Mouse (Mus musculus) spleen, postnatal 14 days (tissue): ENCODE data around the gene Rps6ka2.

Experiments used
- DNase-seq, 2 experiments: peaks; one replicate each; pipeline ENCODE4 v3.0.0; 2021 to 2022; ENCODE audit warnings: low spot score in 2 of 2

Rps6ka2 gene

DNA sequence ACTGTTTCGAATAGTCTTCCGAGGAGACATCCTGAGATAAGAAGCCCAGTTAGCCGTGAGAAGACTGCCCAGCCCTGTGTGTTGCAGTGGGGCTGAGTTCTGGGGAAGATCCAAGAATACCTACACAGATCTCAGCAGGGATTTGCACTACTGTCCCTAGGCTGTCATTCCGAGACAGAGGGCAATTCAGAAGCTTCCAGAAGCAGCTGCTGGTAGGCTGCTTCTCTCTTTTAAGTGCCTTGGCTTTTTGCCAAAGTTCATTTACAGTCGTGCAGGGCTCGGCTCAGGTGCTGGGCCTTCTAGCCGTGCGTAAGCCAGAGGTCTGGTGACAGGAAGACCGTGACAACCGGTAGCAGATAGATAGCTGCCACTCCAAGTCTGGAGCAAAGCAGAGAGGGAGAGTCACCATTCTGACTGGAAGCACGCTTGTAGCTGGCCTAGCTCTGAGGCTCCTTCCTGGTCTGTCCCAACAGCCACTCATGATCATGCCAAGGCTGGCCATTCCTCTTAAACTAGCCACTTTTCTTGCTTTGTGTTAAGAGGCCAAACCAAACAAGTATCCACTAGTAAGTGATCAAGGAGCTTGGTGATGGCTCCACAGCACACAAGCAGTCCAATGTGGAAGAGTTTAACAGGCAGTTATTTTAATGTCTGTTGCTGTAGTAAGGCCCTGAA is 49.3 kb downstream of the Rps6ka2 start:
- no peak for DNase-seq

DNA sequence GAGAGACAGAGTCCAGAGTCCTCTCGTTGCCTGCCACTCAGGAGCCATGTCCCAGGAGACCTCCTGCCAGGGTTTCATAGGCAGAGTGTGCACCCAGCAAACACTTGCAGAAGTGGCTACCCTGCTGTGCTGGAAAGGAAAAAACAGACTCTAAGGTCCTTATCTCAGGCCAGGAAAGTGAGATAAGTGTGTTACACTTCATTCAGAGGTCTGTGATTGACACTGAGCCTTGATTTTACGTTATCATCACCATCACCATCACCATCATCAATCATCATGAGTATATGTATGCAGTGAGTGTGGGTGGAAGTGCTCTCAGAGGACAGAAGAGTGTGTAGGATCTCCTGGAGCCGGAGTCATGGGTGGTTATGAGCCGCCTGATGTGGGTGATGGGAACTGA is 51.4 kb downstream of the Rps6ka2 start:
- no peak for DNase-seq

DNA sequence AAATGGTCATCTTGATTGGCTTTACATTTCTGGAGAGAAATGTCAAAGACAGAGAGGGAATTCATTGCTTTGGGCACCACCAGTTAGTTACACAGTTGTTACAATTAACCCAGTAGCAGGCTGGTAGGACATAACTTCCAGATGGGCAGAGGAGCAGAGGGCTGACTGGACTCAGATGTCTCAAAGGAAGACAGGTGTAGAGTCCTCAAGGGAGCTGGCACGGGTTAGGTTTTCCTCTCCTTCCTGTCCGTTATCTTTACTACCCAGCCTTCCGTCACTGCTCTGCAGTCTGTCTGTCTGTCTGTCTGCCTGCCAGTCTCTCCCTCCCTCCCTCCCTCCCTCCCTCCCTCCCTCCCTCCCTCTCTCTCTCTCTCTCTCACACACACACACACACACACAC is 52.3 kb downstream of the Rps6ka2 start:
- DNase-seq, result no peak

DNA sequence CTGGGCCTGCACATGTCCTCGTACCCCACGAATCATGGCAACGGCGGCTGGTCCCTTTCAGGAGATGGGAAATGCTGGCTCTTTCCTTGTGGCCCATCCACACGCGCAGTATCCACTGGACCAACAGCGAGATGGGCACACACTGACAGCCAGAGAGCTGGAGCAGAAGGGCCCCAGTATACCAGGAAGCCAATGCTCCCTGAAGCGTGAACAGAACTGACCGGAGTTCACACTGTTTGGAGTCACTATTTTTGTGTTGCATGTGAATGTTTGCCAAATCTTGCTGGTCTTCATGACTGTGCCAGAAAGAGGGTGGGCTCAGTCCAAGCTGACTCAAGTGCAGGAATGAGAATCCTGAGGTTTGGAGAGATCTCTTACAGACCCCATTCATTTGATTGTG is 58.6 kb downstream of the Rps6ka2 start:
- no peak for DNase-seq

DNA sequence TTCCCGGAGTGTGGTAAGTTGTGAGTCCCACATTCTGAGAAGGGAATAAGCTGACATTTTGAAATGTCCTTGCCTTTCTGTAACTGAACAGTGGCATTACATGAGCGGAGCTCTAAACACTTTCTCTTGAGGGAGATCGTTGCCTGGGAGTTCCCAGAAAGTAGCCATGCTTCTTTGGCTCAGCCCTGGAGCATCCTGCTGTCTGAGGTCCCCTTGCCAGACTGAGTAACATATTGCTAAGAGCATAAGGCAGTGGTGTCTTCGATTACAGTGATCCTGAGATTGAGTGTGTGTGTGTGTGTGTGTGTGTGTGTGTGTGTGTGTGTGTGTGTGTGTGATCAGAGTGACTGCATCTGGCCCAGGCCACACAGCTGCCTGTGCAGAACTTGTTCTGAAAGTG is 61.4 kb downstream of the Rps6ka2 start:
- DNase-seq, result no peak

DNA sequence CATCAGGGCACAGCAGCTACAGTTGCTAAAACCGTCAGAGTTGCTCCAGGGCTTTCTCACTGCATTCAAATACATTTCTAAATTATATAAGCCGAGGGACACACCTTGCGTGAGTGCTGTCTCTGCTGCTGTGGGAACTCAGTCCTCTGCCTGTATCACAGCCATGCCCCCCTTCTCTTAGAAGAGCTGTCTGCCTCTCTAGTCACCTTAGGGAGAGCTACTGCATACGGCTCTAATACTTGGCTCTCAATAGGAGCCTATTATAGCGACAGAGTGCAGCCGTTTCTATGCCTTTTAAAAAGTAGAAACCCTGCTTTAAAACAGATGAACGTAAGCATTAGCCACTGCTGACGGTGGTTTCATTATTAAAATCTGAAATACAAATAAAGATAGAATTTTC is 61.9 kb downstream of the Rps6ka2 start:
- no peak for DNase-seq

DNA sequence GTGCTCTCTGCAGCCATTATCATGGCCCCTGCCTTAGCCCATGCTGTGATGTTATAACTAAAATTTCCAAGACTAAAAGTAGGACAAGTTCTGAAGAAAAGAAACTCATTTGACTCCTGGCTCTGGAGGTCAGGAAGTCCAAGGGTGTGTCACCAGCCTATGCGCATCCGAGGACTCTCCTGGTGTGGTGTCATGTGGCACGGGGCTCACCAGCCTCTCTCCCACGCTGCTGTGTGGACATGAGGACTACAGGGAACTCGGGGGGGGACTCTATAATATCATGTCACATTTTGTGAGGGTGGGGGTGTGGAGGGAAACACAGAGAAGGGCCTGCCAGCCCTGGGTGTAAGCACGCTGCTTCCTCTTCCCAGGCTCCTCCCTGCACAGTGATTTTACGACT is 62.5 kb downstream of the Rps6ka2 start:
- no peak for DNase-seq

DNA sequence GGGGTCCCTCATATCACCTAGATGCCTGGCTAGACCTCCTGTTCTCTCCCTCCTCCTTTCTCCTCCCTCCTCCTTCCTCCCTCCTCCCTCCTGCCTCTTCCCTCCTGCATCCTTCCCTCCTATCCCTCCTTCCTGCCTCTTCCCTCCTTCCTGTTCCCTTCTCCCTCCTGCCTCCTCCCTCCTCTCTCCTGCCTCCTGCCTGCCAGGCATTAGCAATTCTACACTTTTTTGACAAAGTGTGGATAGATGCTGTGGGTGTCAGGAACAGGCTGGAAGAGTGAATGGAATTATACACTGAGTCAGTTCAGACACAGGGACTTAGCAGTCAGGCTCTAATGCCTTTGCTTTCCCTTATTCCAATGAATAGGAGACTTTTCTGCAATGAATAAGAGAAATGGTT is 63.3 kb downstream of the Rps6ka2 start:
- no peak for DNase-seq

DNA sequence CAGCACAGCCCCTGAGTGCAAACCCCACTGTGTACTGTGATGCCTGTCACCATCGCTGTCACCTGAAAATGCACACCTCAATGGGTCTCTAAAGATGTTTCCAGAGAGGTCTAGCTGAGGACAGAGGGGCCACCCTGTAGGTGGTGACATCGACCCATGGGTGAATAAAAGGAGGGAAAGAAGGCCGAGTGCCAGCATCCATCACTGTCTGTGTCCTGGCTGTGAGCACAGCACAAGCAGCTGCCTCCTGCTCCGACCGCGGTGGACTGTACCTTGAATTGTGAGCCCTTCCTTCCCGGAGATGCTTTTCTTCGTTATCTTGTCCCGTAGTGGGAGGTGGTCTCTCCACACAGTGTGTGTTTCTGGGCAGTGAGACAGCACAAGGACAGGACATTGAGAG is 67.8 kb downstream of the Rps6ka2 start:
- DNase-seq, result no peak

DNA sequence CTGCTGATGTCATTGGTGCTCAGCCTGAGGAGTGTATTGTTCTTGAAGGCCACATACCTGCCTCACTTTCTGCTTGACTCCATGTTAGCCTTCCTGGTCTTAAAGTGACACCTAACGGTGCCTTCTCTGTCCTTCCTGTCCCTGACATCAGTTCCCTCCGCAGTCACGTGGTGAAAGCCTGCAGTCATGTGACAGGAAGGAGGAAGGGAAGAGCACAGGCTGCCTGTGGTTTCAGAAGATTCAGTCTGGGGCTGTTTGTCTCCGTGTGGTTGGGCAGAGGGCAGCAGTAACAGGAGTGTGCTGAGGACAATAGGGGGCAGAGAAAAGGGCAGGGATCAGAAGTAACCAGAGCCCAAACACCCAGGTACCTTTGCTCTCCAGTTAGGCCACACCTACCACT is 68.9 kb downstream of the Rps6ka2 start:
- DNase-seq, result no peak

DNA sequence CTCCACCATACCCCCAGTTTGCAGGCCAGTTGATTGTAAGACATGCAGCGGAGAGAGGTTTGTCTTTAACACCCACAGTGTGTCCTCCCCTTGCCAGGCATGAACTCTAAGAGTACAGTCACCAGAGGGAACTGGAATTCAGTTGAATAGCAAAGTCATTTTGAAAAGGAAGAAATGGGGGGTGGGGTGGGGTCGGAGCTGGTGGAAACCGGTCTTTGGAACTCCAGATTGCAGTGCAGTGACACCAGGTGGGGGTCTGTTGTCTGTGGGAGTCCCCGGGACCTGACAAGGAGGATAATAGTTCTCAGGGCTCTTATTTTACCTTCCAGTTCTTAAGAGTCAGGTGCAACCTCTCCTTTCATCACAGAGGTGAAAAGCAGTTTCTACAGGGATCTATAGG is 70.6 kb downstream of the Rps6ka2 start:
- no peak for DNase-seq

DNA sequence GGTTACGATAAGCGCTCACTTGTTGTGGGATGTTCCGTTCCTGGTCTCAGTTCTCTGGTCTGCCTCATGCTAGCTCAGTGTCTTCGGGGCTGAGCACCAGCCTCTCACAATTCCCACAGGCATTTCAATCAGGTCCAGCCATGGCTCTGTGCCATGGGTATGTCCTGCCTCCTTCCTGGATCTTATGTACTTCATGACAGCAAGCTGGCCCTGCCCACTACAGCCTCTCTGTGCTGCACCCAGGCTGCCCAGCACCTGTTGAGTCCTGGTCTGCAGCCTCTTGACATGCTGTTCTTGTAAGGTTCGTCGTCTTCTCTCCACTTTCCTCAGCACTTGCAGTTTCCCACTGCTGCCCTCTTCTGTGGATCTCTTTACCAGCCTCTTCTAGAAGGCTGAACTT is 75.2 kb downstream of the Rps6ka2 start:
- no peak for DNase-seq

DNA sequence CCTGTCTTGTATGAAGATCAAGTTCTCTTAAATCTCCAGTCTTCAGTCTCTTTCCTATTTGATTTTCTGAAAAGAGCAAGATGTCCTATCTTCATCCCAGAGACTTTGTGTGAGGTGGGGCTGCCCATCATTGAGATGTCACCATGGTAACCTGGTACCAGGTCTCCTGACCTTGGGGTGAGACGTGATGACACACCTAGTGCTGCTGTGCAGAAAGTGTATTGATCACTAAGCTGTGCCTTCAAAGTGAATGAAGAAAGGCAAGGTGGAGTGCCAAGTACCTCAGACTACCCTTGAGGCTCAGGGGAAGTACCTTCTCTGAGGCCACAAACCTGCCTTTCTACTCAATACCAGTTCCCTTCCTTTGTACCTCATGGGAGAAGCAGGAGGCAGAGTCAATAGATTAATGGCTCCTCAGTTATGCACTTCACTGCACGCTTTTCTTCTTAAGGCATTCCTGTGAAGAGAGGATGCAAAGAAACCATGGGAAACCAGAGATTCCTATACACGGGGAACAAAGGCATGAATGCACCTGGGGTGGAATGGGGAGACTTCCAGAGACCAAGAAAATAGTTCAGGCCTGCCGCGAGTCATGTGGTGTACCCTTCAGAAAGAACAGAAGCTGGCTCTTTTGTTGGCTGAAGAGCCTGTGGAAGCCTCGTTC is 77.1 kb downstream of the Rps6ka2 start:
- no peak for DNase-seq

DNA sequence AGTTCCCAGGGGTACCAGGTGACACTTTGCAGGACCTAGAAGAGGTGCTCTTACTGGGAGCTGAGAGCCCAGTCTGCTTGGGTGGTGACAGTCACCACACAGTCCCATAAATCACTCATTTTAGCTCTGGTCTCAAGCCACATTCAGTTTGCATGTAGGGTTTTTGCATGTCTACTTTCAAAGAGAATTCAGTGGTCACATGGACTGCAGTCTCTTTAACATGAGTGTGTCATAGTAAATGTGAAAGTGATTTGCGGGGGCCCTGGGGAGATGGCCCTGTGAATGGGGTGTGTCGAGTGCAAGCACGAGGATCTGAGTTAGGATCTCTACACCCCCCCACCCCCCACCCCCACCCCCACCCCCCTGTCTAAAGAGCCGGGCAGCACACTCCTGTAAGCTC is 80.5 kb downstream of the Rps6ka2 start:
- no peak for DNase-seq

DNA sequence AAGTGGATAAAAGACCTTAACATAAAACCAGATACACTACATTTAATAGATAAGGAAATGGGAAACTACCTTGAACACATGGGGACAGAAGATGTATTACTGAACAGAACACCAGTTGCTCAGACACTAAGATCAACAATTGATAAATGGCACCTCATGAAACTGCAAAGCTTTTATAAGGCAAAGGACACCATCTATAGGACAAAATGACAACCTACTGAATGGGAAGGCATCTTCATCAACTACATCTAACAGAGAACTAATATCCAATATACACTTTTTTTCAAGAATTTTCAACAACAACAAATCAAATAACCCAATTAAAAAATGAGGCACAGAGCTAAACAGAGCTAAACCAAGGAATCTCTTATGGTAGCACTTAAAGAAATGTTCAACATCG is 87.3 kb downstream of the Rps6ka2 start:
- no peak for DNase-seq

DNA sequence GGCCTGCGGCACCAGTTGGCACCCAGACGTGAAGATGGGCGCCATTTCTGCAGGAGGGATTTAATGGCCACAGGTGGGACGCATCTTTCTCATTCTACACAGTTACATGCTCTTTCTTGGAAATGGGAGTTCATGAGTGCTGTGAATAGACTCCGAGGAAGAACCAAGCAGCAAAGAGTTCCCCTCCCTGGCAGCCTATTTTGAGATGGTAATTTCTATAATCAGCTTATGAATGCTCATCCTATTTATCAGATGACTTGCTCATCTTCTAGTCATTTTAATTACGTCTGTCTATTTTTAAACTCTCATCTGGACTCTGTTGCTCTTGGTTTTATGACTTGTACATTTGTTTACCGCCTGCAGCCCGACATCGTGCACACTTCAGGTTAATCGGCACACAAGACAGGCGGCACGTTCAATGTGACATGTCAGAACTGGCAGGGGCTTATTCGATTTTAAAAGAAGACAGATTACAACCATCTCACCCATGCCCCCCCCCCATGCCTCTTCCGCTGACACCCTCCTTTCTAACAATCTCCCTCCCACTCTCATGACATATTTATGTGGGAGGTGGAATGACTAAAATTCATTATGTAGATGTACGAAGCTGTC is 88.9 kb downstream of the Rps6ka2 start:
- no peak for DNase-seq

DNA sequence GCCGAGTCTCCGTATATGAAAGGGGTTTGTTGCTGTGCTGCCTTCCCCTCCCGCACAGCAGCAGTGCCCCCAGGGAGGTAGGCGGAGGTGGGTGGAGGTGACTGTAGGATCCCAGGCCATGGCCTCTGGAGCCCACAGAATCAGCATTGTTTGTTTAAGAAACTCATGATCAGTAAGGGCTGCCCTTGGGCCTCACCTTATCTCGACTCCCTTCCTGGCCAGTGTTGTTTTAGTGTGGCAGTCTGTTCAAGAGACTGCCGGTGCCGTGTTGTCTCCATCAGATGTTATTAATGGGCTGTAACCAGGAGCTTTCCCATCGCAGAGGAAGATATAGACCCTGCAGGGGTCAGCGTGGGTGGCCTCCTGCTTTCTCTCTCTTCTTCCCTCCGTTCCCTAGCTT is 90.4 kb downstream of the Rps6ka2 start:
- no peak for DNase-seq

DNA sequence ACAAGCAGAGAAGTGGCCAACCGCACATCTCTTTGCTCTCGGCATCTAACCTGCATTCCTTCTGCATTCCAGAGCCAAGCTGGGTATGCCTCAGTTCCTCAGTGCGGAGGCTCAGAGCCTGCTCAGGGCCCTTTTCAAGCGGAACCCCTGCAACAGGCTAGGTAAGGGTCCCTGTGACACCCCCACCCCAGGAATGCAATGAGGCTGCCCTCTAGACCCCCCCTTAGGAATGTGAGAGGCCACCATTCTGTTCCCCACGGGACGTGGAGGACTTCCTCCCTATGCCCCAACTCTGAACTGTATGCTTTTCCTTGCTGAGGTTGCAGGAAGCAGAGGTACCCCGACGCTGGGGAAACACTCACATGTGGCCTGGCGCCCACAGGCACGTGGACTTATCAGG is 92.1 kb downstream of the Rps6ka2 start:
- DNase-seq, result no peak

DNA sequence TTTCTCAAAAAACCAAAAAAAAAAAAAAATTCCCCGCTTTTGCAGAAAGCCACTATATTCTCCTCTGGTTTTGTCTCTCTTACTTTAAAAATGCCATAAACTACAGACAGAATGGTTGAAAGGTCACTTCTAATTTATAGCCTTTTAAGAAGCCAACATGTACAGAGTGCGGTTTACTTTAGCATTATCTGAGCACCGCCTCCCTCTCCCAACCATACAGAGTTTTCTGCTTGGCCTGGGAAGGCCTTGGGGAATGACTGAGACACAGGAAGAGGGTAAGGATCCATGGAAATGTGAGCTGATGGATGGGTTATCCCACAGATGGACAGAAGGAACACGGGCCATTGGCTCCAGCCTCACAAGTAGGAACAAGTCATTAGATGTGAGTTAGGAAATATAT is 92.7 kb downstream of the Rps6ka2 start:
- no peak for DNase-seq

DNA sequence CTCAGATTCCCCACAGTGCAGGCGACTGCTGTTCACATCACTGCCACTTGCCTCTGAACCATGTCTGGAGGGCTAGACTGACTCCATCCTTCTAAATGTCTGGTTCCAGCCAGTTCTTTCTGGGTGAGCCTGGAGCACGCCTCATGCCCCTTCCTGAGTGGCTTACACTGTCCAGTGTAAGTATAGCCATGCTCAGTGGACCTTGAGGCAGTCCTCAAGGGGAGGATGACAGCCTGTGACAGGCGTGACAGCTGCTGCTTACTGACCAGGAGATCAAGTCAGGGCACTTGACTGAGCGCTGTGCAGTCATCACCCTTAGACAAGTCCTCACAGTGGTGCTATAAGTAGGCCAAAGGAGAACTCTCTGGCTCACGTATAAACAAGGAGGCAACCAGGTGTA is 94.7 kb downstream of the Rps6ka2 start:
- DNase-seq, result no peak

DNA sequence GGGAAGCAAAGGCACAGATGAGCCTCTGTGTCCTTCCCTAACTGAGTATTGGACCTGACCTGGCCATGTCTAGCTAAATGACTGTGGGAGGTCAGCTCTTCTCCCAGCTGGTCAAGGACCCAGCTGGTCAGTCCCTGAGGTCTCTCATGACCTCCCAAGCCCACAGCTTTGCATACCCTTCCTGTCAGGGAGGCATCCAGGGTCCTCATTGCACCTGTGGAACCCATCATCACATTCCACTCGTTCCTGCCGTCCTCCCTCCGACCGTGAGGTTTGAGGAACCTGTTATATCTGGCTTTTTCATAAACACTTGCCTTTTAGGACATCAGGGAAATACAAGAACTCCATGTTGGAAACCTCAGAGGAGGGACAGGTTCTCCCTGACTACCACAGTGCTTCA is 95.4 kb downstream of the Rps6ka2 start:
- DNase-seq, result no peak

DNA sequence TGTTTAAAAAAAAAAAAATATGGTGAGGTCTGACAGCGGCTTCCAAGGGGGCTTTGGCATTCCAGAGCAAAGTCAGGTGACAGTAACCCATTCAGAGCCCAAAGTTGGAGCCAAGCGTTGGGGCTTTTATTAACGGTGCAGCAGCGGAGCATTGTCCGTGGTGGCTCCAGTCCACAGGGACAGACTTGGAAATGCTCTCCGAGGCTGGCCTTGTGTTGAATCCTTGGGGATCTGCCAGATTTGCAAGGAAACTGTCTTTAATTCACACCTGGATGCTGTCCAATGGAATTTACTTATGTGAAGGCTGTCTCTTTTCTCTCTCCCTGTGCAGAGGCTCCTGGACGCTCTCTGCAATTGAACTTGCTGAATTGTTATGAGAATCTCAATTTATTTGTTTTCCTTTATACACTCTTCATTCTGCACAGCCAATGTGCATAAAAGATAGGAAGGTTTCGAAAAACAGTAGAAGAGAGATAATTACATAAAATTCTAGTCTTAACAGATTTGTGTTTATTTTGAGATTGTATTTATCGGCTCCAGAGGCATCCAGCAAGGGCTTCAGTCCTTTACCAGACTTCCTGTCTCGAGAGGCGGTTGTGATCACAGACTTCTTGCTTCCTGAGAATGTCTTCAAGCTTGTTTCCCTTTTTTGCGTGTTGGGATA is 95.9 kb downstream of the Rps6ka2 start:
- DNase-seq, result no peak

DNA sequence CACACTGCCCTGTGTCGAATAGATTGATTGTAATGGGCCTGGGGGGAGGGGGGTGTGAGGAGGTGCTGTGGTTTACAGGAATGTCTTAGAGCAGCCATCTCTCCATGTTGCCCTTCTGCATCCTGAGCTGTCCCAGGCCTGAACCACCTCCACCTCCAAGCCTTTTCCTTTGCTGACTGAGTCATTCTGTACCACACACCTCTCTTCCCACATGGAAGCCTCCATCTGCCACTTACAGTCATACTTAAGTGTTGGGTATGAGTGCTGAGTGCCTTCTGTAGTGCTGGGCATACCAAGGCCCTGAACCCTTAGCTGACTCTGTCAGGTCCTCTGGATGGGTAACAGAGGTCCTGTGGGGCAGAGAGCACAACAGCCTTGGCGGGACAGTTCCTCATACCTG is 97.9 kb downstream of the Rps6ka2 start:
- no peak for DNase-seq
